Mouse (Mus musculus) layer of hippocampus, postnatal 10 days (tissue): ENCODE measurements around the gene Dcaf4. TPM values are rescaled to one million over a fixed set of nuclear protein-coding genes. Genes with fewer than 3 reads are reported as not detected.

Experiments used
- DNase-seq, 2 experiments: peaks; one replicate each; pipeline ENCODE4 v3.0.0; 2021; ENCODE audit warnings: low spot score in 2 of 2
- long read RNA-seq: library from polyadenylated mRNA; stranded (forward); transcript quantifications from one replicate; pipeline ENCODE4 v2.0.0, GENCODE M21; 2023
- total RNA-seq, 2 experiments: library from RNA; stranded (reverse); gene quantifications; 2 replicates each; pipeline ENCODE4 v1.2.3; 2021

The Dcaf4 gene
- 10 to 100 TPM; 28.8 to 36.3 TPM for total RNA-seq
- long read RNA-seq, transcript Dcaf4-201 (14 exons, 2,008 nt), result major isoform, 21 of 34 reads
- long read RNA-seq, partial matches to known transcripts, result 6 of 34 reads
- long read RNA-seq, other reads (novel, unspliced or antisense), result 6 of 34 reads

DNA sequence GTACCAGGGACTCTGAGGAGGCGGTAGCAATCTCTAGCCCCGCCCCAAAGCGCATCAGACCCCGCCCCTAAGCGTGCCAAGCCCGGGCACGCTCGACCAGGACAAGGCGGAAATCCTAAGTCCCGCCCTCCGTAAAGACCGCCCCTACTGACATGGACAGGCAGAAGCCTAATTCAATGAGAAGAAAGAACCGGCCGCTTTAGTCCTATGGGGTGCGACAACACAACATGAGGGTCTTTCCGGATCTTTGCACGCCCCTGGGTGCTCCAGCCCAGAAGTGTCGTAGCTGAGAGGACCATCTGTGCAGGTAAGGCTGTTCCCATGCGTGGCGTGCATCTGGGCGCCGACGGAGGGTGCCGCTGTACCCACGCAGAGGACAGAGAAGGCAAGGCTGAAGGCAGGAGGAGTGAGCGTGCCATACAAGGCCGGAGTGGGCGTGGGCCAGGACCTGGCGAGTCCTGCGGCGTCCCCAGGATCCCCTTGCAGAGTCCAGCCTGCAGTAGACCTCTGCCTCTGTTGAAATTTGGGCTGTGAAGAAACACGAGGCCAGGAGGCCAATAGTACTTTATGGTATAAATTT is at the start of gene Dcaf4:
Gene Dcaf4, plus strand, starts transcription at position 156 of the 580 bp plus-strand sequence.
- peak; percentile 94 to 95 for DNase-seq

DNA sequence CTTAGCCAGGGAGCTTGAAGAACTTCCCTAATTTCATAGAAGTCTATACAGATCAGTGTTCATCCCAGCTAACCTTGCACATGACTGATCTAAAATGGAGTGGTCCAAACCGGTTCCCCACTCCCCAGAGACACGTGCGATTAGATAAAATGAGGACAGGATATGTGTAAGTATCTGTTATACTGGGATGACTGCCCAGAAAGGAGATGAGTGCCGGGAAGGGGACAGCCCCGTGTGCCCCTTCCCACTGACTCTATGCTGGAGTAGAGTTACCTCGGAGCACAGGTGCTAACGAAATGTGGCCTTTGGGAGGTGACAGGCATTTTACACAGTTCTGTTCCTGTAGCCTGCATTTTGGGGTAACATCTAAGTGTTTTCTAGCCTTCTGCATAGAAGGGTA is 48.5 kb upstream of the Dcaf4 start:
- DNase-seq, result no peak

DNA sequence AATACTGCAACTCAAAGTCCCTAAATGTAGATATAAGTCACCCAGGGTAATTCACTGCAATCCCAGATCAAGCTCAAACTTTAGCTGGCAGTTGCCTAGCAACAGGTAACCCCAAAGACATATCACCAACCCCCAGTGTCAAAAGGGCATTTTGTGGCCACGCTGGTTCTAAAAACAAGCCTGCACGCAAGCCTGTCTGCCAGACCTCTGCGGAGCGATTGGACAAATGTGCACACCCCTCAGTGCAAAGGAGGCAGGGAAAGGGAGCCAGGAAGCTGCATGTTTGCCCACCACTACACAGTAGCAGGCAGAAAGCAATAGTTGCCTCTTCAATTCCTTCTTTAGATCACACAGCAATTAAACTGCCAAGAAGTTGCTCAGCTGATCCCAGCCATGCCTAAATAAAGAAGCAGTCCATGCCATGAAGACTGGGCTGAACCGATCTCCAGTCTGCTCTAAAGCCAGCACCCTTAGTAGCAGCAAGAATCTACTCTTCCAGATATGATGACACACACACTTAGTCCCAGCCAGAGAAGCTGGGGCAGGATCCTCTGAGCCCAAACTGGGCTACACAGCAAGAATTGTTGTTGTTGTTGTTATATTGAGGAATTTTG is 46.2 kb upstream of the Dcaf4 start:
- DNase-seq, result no peak

DNA sequence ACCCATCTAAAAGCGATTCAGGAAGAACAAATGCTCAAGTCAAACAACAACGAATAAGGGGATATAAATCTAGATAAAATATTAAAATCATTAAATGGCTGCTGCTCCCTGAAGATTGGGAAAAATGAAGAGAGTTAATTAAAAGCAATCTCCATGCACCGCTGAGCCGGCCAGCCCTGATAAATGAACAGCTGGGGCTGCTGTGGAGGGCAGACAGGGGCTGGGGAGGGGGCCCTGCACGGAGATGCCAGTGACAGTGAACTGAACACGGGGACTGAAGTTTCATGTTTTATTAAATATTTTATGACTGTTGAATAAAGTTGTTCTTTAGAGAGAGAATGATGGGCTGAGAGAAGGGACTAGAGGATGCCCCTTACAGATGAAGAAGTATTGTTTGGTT is 44.8 kb upstream of the Dcaf4 start:
- no peak for DNase-seq

DNA sequence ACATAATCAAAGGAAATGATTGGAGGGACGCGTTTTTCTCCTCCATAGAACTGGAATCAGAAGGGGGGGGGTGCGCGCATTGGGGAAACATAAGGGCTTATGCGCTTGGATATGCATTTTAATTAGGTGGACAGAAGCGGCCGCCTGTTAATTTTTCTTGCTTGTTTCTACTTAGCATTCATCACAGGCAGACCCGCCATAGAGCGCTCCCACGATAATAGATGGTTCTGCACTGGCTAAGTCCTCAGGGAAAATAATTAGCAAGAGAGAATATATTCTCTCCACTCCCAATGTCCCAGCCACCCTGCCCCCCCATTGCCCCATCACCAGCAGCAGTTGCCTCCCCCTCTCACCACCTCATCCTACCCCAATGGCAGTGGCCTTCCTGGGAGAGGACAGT is 44.0 kb upstream of the Dcaf4 start:
- DNase-seq, result no peak

DNA sequence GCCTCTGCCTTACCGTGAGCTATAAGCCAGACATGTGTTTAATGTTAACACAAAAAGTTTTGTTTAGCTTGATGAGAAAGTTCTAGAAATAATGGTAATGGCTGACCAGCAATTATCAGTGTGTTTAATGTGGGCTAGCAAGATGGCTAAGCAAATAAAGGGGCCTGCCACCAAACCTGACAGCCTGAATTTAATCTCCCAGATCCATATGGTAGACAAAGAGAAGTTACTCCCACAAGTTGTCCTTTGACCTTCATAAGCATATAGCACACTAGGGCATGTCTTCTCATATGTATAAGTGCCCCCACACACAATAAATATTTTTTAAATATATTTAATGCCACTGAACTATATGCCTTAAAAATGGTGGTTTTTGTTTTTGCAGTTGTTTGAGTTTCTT is 41.1 kb upstream of the Dcaf4 start:
- DNase-seq, result no peak

DNA sequence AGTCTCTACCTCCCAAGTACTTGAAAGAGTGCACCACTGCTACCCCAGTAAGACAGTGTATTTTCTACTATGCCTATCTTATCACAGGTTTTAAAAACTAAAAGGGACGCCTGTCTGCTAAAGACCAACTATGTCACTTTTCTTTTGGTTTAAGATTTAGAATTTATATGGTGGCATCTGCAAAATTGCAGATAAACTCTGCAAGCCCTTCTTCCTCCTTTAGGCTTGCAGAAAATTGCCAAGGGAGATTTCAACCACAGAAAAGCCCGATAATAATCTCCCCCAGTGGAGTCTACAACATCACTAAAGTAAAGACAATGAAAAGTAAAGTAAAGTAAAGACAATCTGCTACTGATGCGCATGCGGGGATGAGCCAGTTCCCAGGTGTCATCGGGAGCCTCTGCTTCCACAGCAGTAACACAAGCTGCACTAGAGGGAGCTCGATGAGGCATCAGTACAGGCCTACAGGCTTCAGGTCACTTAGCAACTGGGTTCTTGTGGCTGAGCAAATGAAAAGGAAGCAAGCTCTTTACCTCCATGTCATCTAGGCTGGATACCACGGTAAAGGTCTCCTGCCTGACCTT is 40.4 kb upstream of the Dcaf4 start:
- no peak for DNase-seq

DNA sequence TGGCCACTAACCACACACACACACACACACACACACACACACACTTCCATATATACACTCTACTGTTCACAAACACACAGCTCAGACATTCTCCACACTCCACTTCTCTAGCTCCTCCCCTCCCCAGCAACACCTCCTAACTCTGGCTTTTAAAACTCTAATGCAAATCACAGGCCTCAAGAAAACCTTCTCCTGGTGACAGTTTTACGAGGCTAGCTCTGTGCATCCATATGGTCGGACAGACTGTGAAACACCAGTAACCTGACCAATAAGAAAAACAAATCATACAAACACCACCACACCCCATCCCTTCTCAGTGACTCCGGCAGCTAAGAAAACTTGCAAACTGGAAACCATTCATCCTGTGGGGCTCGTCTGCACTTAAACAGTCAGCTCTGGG is 38.8 kb upstream of the Dcaf4 start:
- DNase-seq, result no peak

DNA sequence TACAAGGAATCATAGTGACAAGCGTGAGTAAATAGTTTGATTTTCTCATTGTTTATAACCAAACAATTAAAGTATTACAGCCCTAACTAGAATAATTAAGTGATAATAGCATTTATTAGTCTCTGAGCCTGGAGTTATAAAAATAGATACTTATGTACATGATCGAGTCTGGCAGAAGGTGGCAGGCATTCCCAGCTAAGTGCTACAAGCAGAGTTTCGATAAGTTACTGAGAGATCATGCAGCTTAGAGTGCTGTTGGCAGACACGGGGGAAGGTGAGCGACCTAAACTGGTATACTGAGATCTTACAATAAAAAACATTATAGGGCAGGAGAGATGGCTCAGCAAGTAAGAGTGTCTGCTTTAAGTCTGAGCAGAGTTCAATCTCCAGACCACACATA is 36.6 kb upstream of the Dcaf4 start:
- no peak for DNase-seq

DNA sequence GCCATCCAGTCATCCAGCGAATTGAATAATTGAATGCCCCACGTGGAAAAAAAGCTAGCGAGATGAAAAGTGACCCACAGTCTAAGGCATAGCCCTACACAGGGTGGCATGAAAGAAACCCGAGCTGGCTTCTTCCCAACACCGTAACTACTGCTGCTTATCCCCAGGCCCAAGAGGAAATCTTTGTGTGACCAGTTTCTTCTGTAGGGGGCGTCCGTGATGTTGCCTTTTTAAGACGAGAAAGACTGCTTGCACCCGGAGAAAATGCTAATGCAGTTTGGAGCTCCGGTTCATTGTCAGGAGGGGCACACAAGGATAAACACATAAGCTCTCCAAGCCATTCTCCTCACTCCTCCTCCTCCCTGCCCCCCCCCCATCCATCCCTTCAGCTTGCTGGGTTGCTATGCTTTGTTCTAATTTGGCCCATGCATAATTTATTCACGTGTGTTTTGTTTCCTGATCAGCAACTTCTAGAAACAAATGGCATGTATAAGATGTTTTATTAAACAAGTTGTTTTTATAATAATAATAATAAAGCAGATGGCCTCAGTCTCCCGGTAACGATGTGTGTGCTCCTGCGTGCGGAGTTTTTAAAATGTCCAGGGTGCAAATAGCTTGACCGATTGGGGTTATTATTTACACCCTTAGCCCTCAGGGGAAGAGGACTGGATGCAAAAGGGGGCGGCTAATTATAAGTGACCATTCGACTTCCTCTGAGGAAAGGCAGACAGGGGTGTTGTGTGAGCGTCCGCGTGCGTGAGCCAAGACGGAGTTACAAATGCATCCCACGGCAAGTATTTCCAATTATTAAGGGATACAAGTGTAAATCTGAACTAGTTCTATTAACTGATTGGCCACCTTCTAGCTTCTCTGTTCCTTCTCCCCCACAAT is 35.2 kb upstream of the Dcaf4 start:
- DNase-seq, result peak in 1 of 2 experiments; percentile 49

DNA sequence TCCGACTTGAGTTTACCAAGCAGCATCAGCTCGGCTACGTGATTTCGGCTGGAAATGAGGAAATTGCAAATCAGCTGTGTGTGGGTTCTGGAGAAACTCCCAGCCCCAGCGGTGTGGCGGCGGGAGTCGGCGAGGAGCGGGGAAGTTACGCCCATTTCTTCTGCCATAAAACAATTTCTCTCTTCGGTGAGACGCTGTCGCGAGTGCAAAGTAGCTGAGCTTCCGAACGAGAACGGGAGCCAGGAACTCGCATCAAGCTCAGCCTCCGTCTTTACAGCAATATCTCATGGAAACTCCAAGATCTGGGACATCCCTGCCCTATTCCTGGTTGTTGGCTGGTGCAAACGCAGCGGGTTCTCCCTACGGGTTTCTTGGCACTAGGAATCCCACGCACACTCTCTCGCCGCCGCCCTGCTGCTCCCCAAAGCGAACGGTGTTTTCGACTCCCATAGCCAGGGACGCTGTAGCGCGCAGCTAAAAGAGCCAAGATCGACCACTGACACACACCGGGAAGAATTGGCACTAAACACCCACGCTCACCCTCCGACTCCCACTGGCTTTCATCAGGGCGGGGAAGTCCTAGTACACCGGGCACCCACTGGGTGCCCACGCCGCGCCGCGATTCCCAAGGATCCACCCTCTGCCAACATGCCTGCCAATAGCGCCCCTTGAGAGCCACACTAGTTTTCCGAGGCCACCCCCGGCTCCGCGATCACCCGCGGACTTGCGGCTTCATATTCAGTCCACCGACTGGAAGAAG is 34.2 kb upstream of the Dcaf4 start:
- peak; percentile 51 to 64 for DNase-seq

DNA sequence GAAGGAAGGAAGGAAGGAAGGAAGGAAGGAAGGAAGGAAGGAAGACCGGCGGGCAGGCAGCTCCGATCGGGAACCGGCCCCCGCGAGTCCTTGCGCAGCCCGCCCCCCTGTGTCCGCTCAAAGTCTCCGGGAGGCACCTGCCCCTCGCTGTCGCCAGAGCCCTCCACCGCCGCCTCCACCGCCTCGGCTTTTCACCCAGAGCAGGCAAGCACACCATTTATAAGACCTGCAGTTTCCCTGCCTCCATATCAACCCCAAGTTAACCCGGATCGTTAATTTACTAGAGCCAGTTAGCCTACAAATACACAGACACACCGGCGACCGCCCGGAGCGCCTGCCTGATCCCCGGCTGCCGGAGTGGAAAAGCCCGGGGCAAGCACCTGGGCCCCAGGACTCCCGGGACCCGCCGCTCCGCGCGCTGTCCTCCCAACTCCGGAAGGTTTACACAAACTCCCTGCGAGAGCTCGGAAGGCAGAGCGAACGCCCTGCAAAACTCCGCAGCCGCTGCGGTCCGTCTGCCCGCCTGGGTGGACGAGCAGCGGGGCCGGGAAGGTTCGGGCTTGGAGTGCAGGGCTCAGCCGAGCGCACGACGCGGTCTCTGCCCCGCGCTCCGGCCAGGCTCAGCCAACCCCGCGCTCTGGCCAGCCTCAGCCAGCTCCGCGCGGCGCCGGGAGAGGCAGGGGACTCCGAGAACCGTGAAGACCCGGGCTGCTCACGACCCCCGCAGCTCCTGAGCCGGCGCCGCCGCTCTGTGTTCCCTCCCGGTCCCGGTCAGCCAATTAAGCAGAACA is 33.4 kb upstream of the Dcaf4 start:
- peak; percentile 44 to 59 for DNase-seq

DNA sequence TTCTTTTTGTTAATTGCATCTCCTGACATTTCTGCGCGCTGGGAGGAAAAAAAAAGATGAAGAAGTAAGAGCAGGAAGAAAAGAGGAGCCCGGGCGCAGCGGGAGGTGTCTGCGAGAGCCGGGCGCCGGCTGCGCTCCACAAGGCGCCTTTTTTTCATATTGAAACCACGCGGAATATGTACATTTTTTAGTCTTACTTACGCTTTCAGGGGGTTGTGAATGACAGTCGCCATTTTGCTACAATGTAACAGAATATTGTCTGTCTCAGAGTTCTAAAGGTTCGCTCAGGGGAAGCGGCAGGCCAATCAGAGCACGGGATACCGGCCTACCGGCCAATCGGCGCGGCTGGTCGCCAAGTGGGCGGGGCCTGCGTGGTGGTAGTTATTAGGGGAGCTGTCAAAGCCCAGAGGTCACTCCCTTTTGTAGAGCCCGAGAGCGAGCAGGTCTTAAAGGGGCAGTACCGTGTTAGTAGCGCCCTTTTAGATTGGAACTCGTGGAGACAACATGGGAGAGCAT is 32.7 kb upstream of the Dcaf4 start, which contains the start of gene Dpf3:
Gene Dpf3, minus strand, starts transcription at position 241 of the 516 bp plus-strand sequence.
- peak; percentile 99 for DNase-seq

DNA sequence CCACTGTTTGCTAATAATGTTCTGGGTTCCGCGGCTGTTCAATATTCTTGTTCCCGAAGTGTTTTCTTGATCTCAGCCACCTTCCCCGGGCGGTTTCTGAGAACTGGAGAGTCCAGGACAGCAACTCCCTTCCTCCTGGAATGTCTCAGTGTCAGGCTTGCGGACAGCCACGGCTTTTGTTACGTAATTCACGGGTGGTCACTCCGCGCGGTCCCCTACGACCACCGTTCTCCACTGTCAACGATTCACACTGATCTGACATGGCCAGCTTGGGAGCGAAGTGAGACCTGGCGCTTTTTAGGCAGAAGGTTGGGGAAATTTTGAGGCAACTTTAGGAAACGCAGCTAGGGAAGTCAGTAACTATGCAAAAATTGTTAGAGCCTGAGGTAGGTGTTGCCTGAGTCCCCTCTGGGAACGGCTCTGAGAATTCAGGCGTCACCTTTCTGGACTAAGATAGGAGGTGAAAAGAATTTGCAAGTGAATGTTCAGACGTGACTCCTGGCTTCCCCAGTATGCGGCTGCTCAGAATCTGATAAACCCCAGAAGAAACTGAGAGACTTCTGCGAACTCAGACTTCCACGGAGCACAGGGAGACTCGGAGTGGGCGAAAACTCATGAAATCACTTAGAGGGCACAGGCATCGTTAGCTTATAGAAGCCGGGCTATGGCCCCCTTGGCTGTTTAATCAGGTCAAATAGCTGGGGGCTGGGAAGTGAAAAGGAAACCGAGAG is 31.9 kb upstream of the Dcaf4 start:
- DNase-seq, result peak; percentile 12 to 24

DNA sequence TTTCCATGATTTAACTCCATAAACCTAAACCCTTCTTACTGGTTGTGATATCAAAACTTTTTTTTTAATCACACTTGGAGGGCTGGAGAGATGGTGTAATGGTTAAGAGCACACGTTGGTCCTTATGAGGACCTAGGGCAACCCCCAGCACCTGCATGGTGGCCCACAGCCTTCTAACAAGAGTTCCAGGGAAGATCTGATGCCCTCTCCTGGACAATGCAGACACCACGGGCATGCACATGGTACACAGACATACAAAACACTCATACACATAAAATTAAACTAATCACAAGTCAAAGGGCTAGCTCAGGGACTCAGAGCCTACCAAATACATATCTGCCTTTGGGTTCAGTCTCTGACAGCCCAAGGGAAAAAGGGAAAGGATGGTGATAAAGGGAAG is 30.5 kb upstream of the Dcaf4 start:
- no peak for DNase-seq

DNA sequence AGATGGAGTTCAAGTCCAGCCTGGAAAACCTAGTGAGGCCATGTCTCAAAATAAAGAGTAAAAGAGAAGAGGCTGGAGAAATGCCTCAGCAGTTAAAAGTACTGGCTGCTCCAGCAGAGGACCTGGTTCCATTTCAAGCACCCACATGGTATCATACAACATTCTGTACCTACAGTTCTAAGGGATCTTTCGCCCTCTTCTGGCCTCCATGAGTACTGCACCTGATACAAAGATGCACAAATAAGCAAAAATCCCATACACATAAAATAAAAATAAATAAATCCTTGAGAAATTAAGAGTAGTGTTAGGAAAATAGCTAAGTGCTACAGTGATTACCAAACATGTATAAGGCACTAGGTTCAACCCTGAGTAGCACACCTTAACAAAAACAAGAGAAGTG is 28.7 kb upstream of the Dcaf4 start:
- no peak for DNase-seq

DNA sequence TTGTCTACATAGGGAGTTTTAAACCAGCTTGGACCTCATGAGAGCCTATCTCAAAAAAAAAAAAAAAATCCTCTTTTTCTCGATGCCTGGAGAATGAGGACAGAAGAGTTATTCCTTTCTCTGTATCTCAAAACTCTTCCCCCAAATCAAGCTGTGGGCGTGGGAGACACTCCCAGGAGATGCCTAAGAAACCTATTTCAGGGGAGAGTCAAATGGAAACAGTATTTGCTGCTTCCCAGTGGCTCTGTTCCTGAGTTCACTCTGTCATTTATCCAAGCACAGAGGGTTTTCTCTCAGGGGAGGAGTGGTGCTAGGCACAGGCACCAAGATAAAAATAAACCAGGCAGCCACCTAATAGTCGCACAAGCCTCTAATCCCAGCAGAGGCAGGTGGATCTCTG is 27.5 kb upstream of the Dcaf4 start:
- no peak for DNase-seq

DNA sequence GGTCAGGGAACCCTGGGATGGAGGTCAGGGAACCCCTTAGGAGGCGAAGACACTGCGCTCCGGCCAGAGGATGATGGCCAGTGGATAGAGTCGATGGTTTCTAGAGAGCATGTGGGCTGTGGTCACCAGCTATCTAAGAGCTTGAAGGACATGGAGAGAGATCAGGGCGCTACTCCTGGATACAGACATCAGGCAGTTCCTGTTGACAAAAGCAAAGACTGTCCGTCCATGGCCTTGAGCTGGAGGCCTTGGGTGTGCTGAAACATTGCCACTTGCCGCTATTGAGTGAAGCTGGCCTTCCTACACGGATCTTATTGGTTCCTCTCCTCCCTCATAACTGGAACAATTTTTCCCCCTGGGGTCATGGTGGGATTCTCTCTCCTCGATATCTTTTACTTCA is 26.1 kb upstream of the Dcaf4 start:
- no peak for DNase-seq
